Mouse (Mus musculus) thymus, postnatal 4 days (tissue): ENCODE measurements around the gene Olfr1202.

ENCODE experiments used
- DNase-seq: peaks from one replicate; pipeline ENCODE4 v3.0.0; 2021

The Olfr1202 gene

GRCm38 (mm10) chr2:88814196-88814595 is at the start of gene Olfr1202:
Olfr1202 (plus strand) TSS chr2:88814496.
- no peak for DNase-seq

GRCm38 (mm10) chr2:88770388-88770787 is 43.9 kb upstream of the Olfr1202 start, which contains the start of gene Olfr1200:
Olfr1200 (minus strand) TSS chr2:88770488.
- no peak for DNase-seq

GRCm38 (mm10) chr2:88792736-88793135 is 21.6 kb upstream of the Olfr1202 start, which contains the start of gene Olfr1201:
Olfr1201 (plus strand) TSS chr2:88793036.
- no peak for DNase-seq

GRCm38 (mm10) chr2:88829437-88829836 is 15.1 kb downstream of the Olfr1202 start, which contains the start of gene Olfr1205:
Olfr1205 (plus strand) TSS chr2:88829737.
- DNase-seq = no peak

GRCm38 (mm10) chr2:88838477-88838876 is 24.2 kb downstream of the Olfr1202 start:
- no peak for DNase-seq

GRCm38 (mm10) chr2:88848992-88849391 is 34.7 kb downstream of the Olfr1202 start, which contains the start of gene Olfr1204:
Olfr1204 (plus strand) TSS chr2:88849292.
- no peak for DNase-seq

GRCm38 (mm10) chr2:88862931-88863330 is 48.6 kb downstream of the Olfr1202 start, which contains the start of gene Olfr1206:
Olfr1206 (plus strand) TSS chr2:88863231.
- no peak for DNase-seq
